Mouse (Mus musculus): ENCODE data around the gene Edar. TPM values are rescaled to one million over a fixed set of nuclear protein-coding genes. Genes with fewer than 3 reads are reported as not detected.
A peak's percentile ranks its signal among the peaks of the same experiment; 100 is the strongest.

Gene Edar
- polyA plus RNA-seq, 1 experiment from 2014 or later, result 2.3 TPM

GRCm38 (mm10) chr10:58672557-58673277 is 2.7 kb downstream of the Edar start:
- H3K9ac ChIP-seq, result no peak overlapping the region
- peak overlapping the region; percentile 34 for H3K4me2 ChIP-seq
- H3K36me3 ChIP-seq, result no peaks in the 10 kb centered on the region
- no peak for ATAC-seq (ENCODE audit: insufficient read depth, low FRiP score, low read depth)
- peak overlapping the region; percentile 16; the same call in 1 of the 2 replicates for H3K4me3 ChIP-seq (replicated peaks)
- H3K27me3 ChIP-seq (replicated peaks), result no peaks in the 10 kb centered on the region
- H3K27ac ChIP-seq, result no peak overlapping the region
- H3K4me1 ChIP-seq, result 0 out of 2 replicates have a peak, but pooled peaks cover 3% of the 10 kb centered on the region
- no peaks in the 10 kb centered on the region for H3K9me3 ChIP-seq
- 69% methylated on average over 10 of the region's 10 CpGs for WGBS

GRCm38 (mm10) chr10:58663868-58664267 is 11.6 kb downstream of the Edar start:
- 84% methylated on average over 5 of the region's 5 CpGs for WGBS
- Histone ChIP-seq H3K27me3 (replicated peaks) (no peaks in the 10 kb centered on the region), H3K27ac (peak overlapping the region; percentile 54; the same call in 1 of the 2 replicates), H3K9ac (no peak overlapping the region), H3K4me2 (no peak overlapping the region), H3K4me3 (replicated peaks) (no peak overlapping the region), H3K4me1 (no peaks in the 10 kb centered on the region), H3K9me3 (no peaks in the 10 kb centered on the region), H3K36me3 (no peaks in the 10 kb centered on the region)
- ATAC-seq (ENCODE audit: insufficient read depth, low FRiP score, low read depth), result no peak

GRCm38 (mm10) chr10:58663417-58663816 is 12.0 kb downstream of the Edar start:
- WGBS, result 68% methylated on average over 6 of the region's 6 CpGs
- H3K4me2 ChIP-seq, result no peak overlapping the region
- H3K27ac ChIP-seq, result no peak overlapping the region; the same call in 1 of the 2 replicates
- H3K36me3 ChIP-seq, result no peaks in the 10 kb centered on the region
- H3K9me3 ChIP-seq, result no peaks in the 10 kb centered on the region
- H3K4me3 ChIP-seq (replicated peaks), result no peak overlapping the region
- H3K4me1 ChIP-seq, result no peaks in the 10 kb centered on the region
- H3K27me3 ChIP-seq (replicated peaks), result no peaks in the 10 kb centered on the region
- ATAC-seq (ENCODE audit: insufficient read depth, low FRiP score, low read depth), result no peak
- H3K9ac ChIP-seq, result no peak overlapping the region

GRCm38 (mm10) chr10:58659268-58659986 is 16.0 kb downstream of the Edar start:
- no peaks in the 10 kb centered on the region for H3K36me3 ChIP-seq
- H3K4me3 ChIP-seq (replicated peaks), result no peak overlapping the region
- no peak overlapping the region for H3K27ac ChIP-seq
- 61% methylated on average over 11 of the region's 11 CpGs for WGBS
- ATAC-seq (ENCODE audit: insufficient read depth, low FRiP score, low read depth), result no peak
- H3K9me3 ChIP-seq, result no peaks in the 10 kb centered on the region
- no peak overlapping the region for H3K9ac ChIP-seq
- no peaks in the 10 kb centered on the region for H3K27me3 ChIP-seq (replicated peaks)
- no peak overlapping the region for H3K4me2 ChIP-seq
- H3K4me1 ChIP-seq, result no peaks in the 10 kb centered on the region

- Histone ChIP-seq H3K9ac (no peak overlapping the region), H3K36me3 (no peaks in the 10 kb centered on the region), H3K4me2 (no peak overlapping the region), H3K4me1 (0 out of 2 replicates have a peak, but pooled peaks cover under 1% of the 10 kb centered on the region), H3K9me3 (no peaks in the 10 kb centered on the region), H3K4me3 (replicated peaks) (no peak overlapping the region), H3K27me3 (replicated peaks) (no peaks in the 10 kb centered on the region), H3K27ac (no peak overlapping the region)
- WGBS, result 39% methylated on average over 2 of the region's 2 CpGs
- ATAC-seq (ENCODE audit: insufficient read depth, low FRiP score, low read depth), result no peak
Measured at GRCm38 (mm10) chr10:58657731-58658130, 17.7 kb downstream of the Edar start.

GRCm38 (mm10) chr10:58653679-58654078 is 21.8 kb downstream of the Edar start:
- Histone ChIP-seq H3K27me3 (replicated peaks) (no peaks in the 10 kb centered on the region), H3K36me3 (no peaks in the 10 kb centered on the region), H3K4me2 (no peak overlapping the region), H3K4me3 (replicated peaks) (no peak overlapping the region), H3K9me3 (no peaks in the 10 kb centered on the region), H3K9ac (no peak overlapping the region), H3K27ac (no peak overlapping the region), H3K4me1 (peaks cover 7% of the 10 kb centered on the region; the same call in 1 of the 2 replicates)
- 77% methylated on average over 3 of the region's 3 CpGs for WGBS
- ATAC-seq (ENCODE audit: insufficient read depth, low FRiP score, low read depth), result no peak

GRCm38 (mm10) chr10:58652418-58653394 is 22.7 kb downstream of the Edar start:
- peak overlapping the region; percentile 39 for H3K4me2 ChIP-seq
- ATAC-seq (ENCODE audit: insufficient read depth, low FRiP score, low read depth), result peak; percentile 9; the same call in 1 of the 2 replicates
- no peaks in the 10 kb centered on the region for H3K27me3 ChIP-seq (replicated peaks)
- no peaks in the 10 kb centered on the region for H3K36me3 ChIP-seq
- no peak overlapping the region for H3K4me3 ChIP-seq (replicated peaks)
- peak overlapping the region; percentile 48; the same call in 1 of the 2 replicates for H3K27ac ChIP-seq
- H3K9ac ChIP-seq, result no peak overlapping the region
- 25% methylated on average over 10 of the region's 10 CpGs for WGBS
- H3K4me1 ChIP-seq, result peaks cover 7% of the 10 kb centered on the region; the same call in 1 of the 2 replicates
- H3K9me3 ChIP-seq, result no peaks in the 10 kb centered on the region

GRCm38 (mm10) chr10:58652045-58652417 is 23.4 kb downstream of the Edar start:
- H3K27me3 ChIP-seq (replicated peaks), result no peaks in the 10 kb centered on the region
- 3% methylated on average over 9 of the region's 9 CpGs for WGBS
- ATAC-seq (ENCODE audit: insufficient read depth, low FRiP score, low read depth), result no peak; the same call in 1 of the 2 replicates
- peaks cover 7% of the 10 kb centered on the region; the same call in 1 of the 2 replicates for H3K4me1 ChIP-seq
- peak overlapping the region; percentile 39 for H3K4me2 ChIP-seq
- H3K4me3 ChIP-seq (replicated peaks), result no peak overlapping the region
- H3K27ac ChIP-seq, result peak overlapping the region; percentile 48; the same call in 1 of the 2 replicates
- no peaks in the 10 kb centered on the region for H3K9me3 ChIP-seq
- no peak overlapping the region for H3K9ac ChIP-seq
- no peaks in the 10 kb centered on the region for H3K36me3 ChIP-seq

- Histone ChIP-seq H3K27ac (peak overlapping the region; percentile 67), H3K9ac (no peak overlapping the region), H3K27me3 (replicated peaks) (no peaks in the 10 kb centered on the region), H3K4me1 (peaks cover 7% of the 10 kb centered on the region; the same call in 1 of the 2 replicates), H3K4me3 (replicated peaks) (no peak overlapping the region), H3K4me2 (peak overlapping the region; percentile 39), H3K36me3 (no peaks in the 10 kb centered on the region), H3K9me3 (no peaks in the 10 kb centered on the region)
- 8% methylated on average over 22 of the region's 22 CpGs for WGBS
- no peak for ATAC-seq (ENCODE audit: insufficient read depth, low FRiP score, low read depth)
Measured at GRCm38 (mm10) chr10:58651270-58652042, 24.0 kb downstream of the Edar start.

GRCm38 (mm10) chr10:58648787-58649186 is 26.7 kb downstream of the Edar start:
- Histone ChIP-seq H3K9ac (no peak overlapping the region), H3K27ac (no peak overlapping the region), H3K4me2 (no peak overlapping the region), H3K27me3 (replicated peaks) (no peaks in the 10 kb centered on the region), H3K4me1 (peaks cover 7% of the 10 kb centered on the region; the same call in 1 of the 2 replicates), H3K9me3 (no peaks in the 10 kb centered on the region), H3K36me3 (no peaks in the 10 kb centered on the region), H3K4me3 (replicated peaks) (no peak overlapping the region)
- WGBS, result 75% methylated on average over 5 of the region's 5 CpGs
- ATAC-seq (ENCODE audit: insufficient read depth, low FRiP score, low read depth), result no peak

GRCm38 (mm10) chr10:58644671-58645070 is 30.8 kb downstream of the Edar start:
- no peak overlapping the region for H3K4me2 ChIP-seq
- H3K36me3 ChIP-seq, result no peaks in the 10 kb centered on the region
- no peak overlapping the region for H3K4me3 ChIP-seq (replicated peaks)
- ATAC-seq (ENCODE audit: insufficient read depth, low FRiP score, low read depth), result no peak
- H3K9ac ChIP-seq, result no peak overlapping the region
- H3K27me3 ChIP-seq (replicated peaks), result no peaks in the 10 kb centered on the region
- WGBS, result 53% methylated on average over 5 of the region's 5 CpGs
- 0 out of 2 replicates have a peak, but pooled peaks cover 10% of the 10 kb centered on the region for H3K4me1 ChIP-seq
- H3K27ac ChIP-seq, result no peak overlapping the region
- H3K9me3 ChIP-seq, result no peaks in the 10 kb centered on the region

Data from stomach, embryonic 15.5 days (tissue).